Comparison of ENCODE assay signal across 9 mouse cellular contexts in the genomic region with DNA sequence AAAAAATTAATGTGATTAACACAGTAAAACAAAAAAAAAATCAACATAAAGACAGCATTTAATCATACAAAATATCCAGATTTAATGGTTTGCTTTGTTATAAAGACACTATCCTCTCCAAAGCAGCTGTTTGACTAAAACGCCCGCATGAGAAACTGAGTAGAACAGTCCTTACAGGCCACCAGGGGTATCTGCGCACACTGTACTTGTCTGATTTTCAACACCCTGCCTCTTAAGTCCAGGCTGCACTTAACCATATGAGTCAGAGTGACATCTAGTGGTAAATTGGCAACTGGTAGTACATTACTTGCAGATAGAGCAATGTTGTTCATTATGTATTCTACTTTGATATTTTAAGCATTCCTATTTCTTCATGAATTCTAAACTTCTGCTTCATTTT.
A peak's percentile ranks its signal among the peaks of the same experiment; 100 is the strongest.
DNase-seq lines count a peak whose midpoint lies in the region; ATAC-seq and TF ChIP-seq lines count a peak whose summit lies in the region.
"Had no signal": no experiment of that assay in that cellular context is flagged by ENCODE, and none has a peak within 500 bp of the region (broad histone marks: within the 10 kb centered on the region; RNA-seq: fewer than 3 reads in every experiment).

No protein-coding gene starts in this region.

- H3K27me3 ChIP-seq in hindbrain, embryonic 12.5 days: no peaks in the 10 kb centered on the region
- no peaks in the 10 kb centered on the region for H3K27me3 ChIP-seq in liver, embryonic 12.5 days (replicated peaks)
- no peaks in the 10 kb centered on the region for H3K27me3 ChIP-seq in neural tube, embryonic 14.5 days (ENCODE audit: control insufficient read depth, insufficient read depth, low read length)
- H3K27me3 ChIP-seq: heart, embryonic 13.5 days had no signal

- TF ChIP-seq CTCF in layer of hippocampus, adult 2 months (conservative IDR thresholded peaks at IDR 0.05): peak; percentile 87

- no peaks in the 10 kb centered on the region for H3K36me3 ChIP-seq in hindbrain, embryonic 12.5 days
- H3K36me3 ChIP-seq in liver, embryonic 12.5 days: no peaks in the 10 kb centered on the region
- no peaks in the 10 kb centered on the region for H3K36me3 ChIP-seq in neural tube, embryonic 14.5 days (ENCODE audit: control insufficient read depth, insufficient read depth, low read length)
- H3K36me3 ChIP-seq: heart, embryonic 13.5 days had no signal

- 0 out of 2 replicates have a peak, but pooled peaks cover 3% of the 10 kb centered on the region for H3K4me1 ChIP-seq in hindbrain, embryonic 12.5 days
- no peaks in the 10 kb centered on the region for H3K4me1 ChIP-seq in liver, embryonic 12.5 days
- no peaks in the 10 kb centered on the region for H3K4me1 ChIP-seq in neural tube, embryonic 14.5 days (ENCODE audit: control insufficient read depth, insufficient read depth, low read length)
- H3K4me1 ChIP-seq: heart, embryonic 13.5 days had no signal

- peak; percentile 30 to 47 for DNase-seq in layer of hippocampus, adult 2 months (ENCODE audit: low spot score in 2 of 2)
- no peak for DNase-seq in layer of hippocampus, postnatal 36 days
- peak; percentile 69 for DNase-seq in MEL-GATA-1-ER (ENCODE audit: extremely low read depth, low read depth)
- DNase-seq in cerebellum, postnatal 36 days: peak; percentile 21 to 37
- no peak for DNase-seq in right cerebral cortex, postnatal 14 days

- peak overlapping the region; percentile 21; the same call in 1 of the 2 replicates for H3K27ac ChIP-seq in layer of hippocampus, adult 2 months
- H3K27ac ChIP-seq in hindbrain, embryonic 12.5 days: no peak overlapping the region
- no peak overlapping the region for H3K27ac ChIP-seq in liver, embryonic 12.5 days
- no peak overlapping the region for H3K27ac ChIP-seq in neural tube, embryonic 14.5 days (ENCODE audit: low read depth, low read length)
- H3K27ac ChIP-seq: heart, embryonic 13.5 days had no signal

- 25% methylated on average over 3 of the region's 3 CpGs for WGBS in hindbrain, embryonic 12.5 days
- whole genome bisulfite sequencing in liver, embryonic 12.5 days (ENCODE audit: insufficient replicate concordance): 38% methylated on average over 3 of the region's 3 CpGs
- WGBS in neural tube, embryonic 14.5 days: 13% methylated on average over 3 of the region's 3 CpGs

- ATAC-seq in hindbrain, embryonic 12.5 days (ENCODE audit: low FRiP score): peak; percentile 84
- peak; percentile 62 for ATAC-seq in liver, embryonic 12.5 days
- ATAC-seq in neural tube, embryonic 14.5 days (ENCODE audit: low read depth): peak; percentile 94; the same call in 1 of the 2 replicates

- no peak overlapping the region for H3K4me3 ChIP-seq in layer of hippocampus, adult 2 months
- H3K4me3 ChIP-seq in hindbrain, embryonic 12.5 days: no peak overlapping the region
- H3K4me3 ChIP-seq in liver, embryonic 12.5 days: no peak overlapping the region
- no peak overlapping the region for H3K4me3 ChIP-seq in neural tube, embryonic 14.5 days (ENCODE audit: low read depth, low read length)
- H3K4me3 ChIP-seq: heart, embryonic 13.5 days had no signal

- H3K9ac ChIP-seq in hindbrain, embryonic 12.5 days: no peak overlapping the region
- H3K9ac ChIP-seq in liver, embryonic 12.5 days: no peak overlapping the region
- no peak overlapping the region for H3K9ac ChIP-seq in neural tube, embryonic 14.5 days (replicated peaks; ENCODE audit: low read depth, low read length)
- H3K9ac ChIP-seq: heart, embryonic 13.5 days had no signal

- H3K4me2 ChIP-seq in hindbrain, embryonic 12.5 days (replicated peaks): no peak overlapping the region
- no peak overlapping the region for H3K4me2 ChIP-seq in liver, embryonic 12.5 days
- H3K4me2 ChIP-seq in neural tube, embryonic 14.5 days (ENCODE audit: low read depth, low read length): no peak overlapping the region
- H3K4me2 ChIP-seq: heart, embryonic 13.5 days had no signal

- H3K9me3 ChIP-seq in hindbrain, embryonic 12.5 days (replicated peaks): no peaks in the 10 kb centered on the region
- no peaks in the 10 kb centered on the region for H3K9me3 ChIP-seq in liver, embryonic 12.5 days (replicated peaks)
- no peaks in the 10 kb centered on the region for H3K9me3 ChIP-seq in neural tube, embryonic 14.5 days (ENCODE audit: control insufficient read depth, low read length)
- H3K9me3 ChIP-seq: heart, embryonic 13.5 days had no signal

Comparison
In these comparisons a context has a peak if more than half of its experiments do, and no peak if none do; other contexts are left out.
1. DNase-seq: peak in layer of hippocampus, adult 2 months (2 of 2), MEL-GATA-1-ER (single experiment) and cerebellum, postnatal 36 days (2 of 2); none in layer of hippocampus, postnatal 36 days (0 of 2) and right cerebral cortex, postnatal 14 days (single experiment).
2. Peak in every context shown above with its lines, with median percentiles within 50 percentile points of each other: ATAC-seq.